Mouse (Mus musculus): ENCODE data around the gene Adgra3. TPM values are rescaled to one million over a fixed set of nuclear protein-coding genes. Genes with fewer than 3 reads are reported as not detected.

Adgra3 gene
- polyA plus RNA-seq (2012; fragmentation: generic; extraction: Trizol) = 27.7 TPM

DNA sequence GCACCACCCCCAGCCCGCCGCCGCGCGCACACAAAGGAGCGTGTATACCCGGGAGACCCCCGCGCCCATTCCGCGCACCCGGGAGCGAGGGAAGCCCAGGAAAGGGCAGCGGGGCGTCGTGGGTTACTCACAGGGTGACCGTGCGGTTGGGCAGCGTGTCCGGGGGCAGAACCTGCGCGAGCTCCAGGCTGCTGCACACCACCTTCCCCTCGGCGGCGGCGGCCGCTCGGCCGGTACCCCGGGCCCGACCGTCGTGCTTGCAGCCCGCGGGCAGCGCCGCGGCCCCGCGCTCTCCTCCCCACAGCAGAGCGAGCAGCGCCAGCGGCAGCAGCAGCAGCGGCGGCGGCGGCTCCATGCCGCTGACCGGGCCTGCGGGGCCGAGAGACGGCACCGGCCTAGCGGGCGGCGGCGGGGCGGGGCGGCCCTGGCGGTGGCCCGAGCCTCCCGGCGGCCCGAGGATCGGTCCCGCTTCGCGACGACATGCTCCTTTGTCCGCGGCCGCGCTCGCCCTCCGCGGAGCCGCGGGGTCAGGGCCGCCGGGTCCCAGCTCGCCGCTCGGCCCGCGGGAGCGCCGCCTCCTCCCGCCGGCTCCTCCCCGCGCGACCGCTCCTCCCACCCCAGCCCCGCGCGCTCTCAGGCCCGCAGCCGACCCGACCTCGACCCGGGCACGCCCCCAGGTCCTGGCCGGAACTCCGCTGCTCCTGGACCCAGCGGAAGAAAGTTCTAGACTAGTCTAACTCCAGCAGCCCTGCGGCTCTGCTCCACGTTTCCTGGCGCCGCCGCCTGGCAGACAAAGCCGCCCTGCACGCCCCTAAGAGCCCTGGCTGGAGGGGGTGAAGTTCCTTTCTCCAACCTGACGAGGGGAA is at the start of gene Adgra3:
Adgra3 (minus strand) TSS at position 586 of the 866 bp plus-strand sequence.
- TF ChIP-seq MYOG (IDR thresholded peaks at IDR 0.05; ENCODE audit: control insufficient read depth in 1 of 3, insufficient read depth in 1 of 3, insufficient read length in 2 of 3, low read depth in 2 of 3) = no peak
- no peak for TF ChIP-seq E2F4 (IDR thresholded peaks at IDR 0.05; ENCODE audit: insufficient read depth)
- TF ChIP-seq MAX (IDR thresholded peaks at IDR 0.05; ENCODE audit: low read depth) = no peak
- no peak for TF ChIP-seq MYOD1 (IDR thresholded peaks at IDR 0.05; ENCODE audit: control insufficient read depth in 1 of 3, insufficient read length in 2 of 3, low read depth in 2 of 3)
- TF ChIP-seq SRF (IDR thresholded peaks at IDR 0.05; ENCODE audit: control insufficient read depth, insufficient read length, low read depth) = no peak
- no peak for TF ChIP-seq USF1 (IDR thresholded peaks at IDR 0.05; ENCODE audit: low read depth)
- peak; percentile 70 for TF ChIP-seq POLR2AphosphoS2 (IDR thresholded peaks at IDR 0.05; ENCODE audit: insufficient read length, low read depth)
- peak; percentile 80 for TF ChIP-seq POLR2A (IDR thresholded peaks at IDR 0.05; ENCODE audit: insufficient read length, low read depth)
- no peak for TF ChIP-seq REST (IDR thresholded peaks at IDR 0.05; ENCODE audit: insufficient read depth, insufficient read length)
- TF ChIP-seq TCF12 (IDR thresholded peaks at IDR 0.05; ENCODE audit: insufficient read depth, poor library complexity, severe bottlenecking) = no peak
- Histone ChIP-seq H3K27me3 (ENCODE audit: control insufficient read depth, insufficient read depth, insufficient read length) (no peaks in the 10 kb centered on the region), H3K79me2 (ENCODE audit: control insufficient read depth, insufficient read depth) (peaks cover 45% of the 10 kb centered on the region), H3K4me3 (peak within 1 kb of the TSS; percentile 71), H3K4me2 (ENCODE audit: low read depth) (peak within 1 kb of the TSS; percentile 87), H3ac (ENCODE audit: control insufficient read depth, insufficient read length) (peak within 1 kb of the TSS; percentile 74), H3K36me3 (ENCODE audit: control insufficient read depth, insufficient read depth) (no peaks in the 10 kb centered on the region)

DNA sequence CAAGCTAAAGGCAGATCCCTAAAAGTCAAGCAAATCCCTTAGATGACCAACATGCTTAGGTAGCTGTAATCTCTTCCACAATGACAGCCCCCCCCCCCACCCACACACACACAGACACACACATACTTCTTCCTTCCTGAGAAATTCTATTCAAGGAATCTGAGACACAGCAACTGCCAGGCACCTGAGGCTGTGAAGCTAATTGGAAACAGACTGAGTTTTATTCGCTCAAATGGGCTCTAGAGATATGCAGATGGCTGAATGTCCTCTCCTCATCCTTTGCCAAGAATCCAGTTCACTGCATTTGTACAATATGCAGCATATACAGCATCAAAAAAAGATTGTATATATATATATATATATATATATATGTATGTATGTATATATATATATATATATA is 24.6 kb upstream of the Adgra3 start:
- Histone ChIP-seq H3K4me2 (ENCODE audit: low read depth) (no peak overlapping the region), H3K27me3 (ENCODE audit: control insufficient read depth, insufficient read depth, insufficient read length) (no peaks in the 10 kb centered on the region), H3K79me2 (ENCODE audit: control insufficient read depth, insufficient read depth) (no peaks in the 10 kb centered on the region), H3K36me3 (ENCODE audit: control insufficient read depth, insufficient read depth) (no peaks in the 10 kb centered on the region), H3ac (ENCODE audit: control insufficient read depth, insufficient read length) (no peak overlapping the region), H3K4me3 (no peak overlapping the region)
- TF ChIP-seq MYOG (IDR thresholded peaks at IDR 0.05; ENCODE audit: control insufficient read depth in 1 of 3, insufficient read depth in 1 of 3, insufficient read length in 2 of 3, low read depth in 2 of 3) (no peak), USF1 (IDR thresholded peaks at IDR 0.05; ENCODE audit: low read depth) (no peak)

DNA sequence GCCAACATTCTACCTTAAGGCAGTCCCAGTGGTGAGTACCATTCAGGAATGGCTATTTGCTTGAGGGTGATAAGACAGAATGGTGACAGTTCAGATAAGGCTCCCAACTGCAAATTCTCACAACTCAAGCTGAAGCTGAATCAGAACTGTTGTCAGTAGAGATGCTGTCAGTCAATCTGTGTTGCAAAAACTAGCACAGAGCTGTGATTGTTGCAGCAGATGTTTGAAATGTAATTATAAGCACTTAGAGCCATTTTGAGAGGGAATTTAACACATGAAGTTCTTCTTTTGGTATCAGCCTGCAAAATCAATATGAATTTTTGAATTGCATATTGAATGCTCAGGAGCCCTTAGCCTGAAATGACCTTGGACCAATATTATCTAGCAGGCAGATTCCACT is 15.4 kb upstream of the Adgra3 start:
- TF ChIP-seq CEBPB (IDR thresholded peaks at IDR 0.05; ENCODE audit: insufficient read depth, poor library complexity, severe bottlenecking) (no peak), REST (IDR thresholded peaks at IDR 0.05; ENCODE audit: insufficient read depth, insufficient read length) (no peak), POLR2AphosphoS2 (IDR thresholded peaks at IDR 0.05; ENCODE audit: insufficient read length, low read depth) (no peak), TCF3 (IDR thresholded peaks at IDR 0.05; ENCODE audit: insufficient read length, low read depth) (no peak), USF1 (IDR thresholded peaks at IDR 0.05; ENCODE audit: low read depth) (no peak), MYOG (IDR thresholded peaks at IDR 0.05; ENCODE audit: control insufficient read depth in 1 of 3, insufficient read depth in 1 of 3, insufficient read length in 2 of 3, low read depth in 2 of 3) (no peak), POLR2A (IDR thresholded peaks at IDR 0.05; ENCODE audit: insufficient read length, low read depth) (no peak), TCF12 (IDR thresholded peaks at IDR 0.05; ENCODE audit: insufficient read depth, poor library complexity, severe bottlenecking) (no peak), SRF (IDR thresholded peaks at IDR 0.05; ENCODE audit: control insufficient read depth, insufficient read length, low read depth) (no peak), MAX (IDR thresholded peaks at IDR 0.05; ENCODE audit: low read depth) (no peak), E2F4 (IDR thresholded peaks at IDR 0.05; ENCODE audit: insufficient read depth) (no peak), MYOD1 (IDR thresholded peaks at IDR 0.05; ENCODE audit: control insufficient read depth in 1 of 3, insufficient read length in 2 of 3, low read depth in 2 of 3) (no peak)
- H3K27me3 ChIP-seq (ENCODE audit: control insufficient read depth, insufficient read depth, insufficient read length) = no peaks in the 10 kb centered on the region
- no peak overlapping the region for H3K4me2 ChIP-seq (ENCODE audit: low read depth)
- no peaks in the 10 kb centered on the region for H3K79me2 ChIP-seq (ENCODE audit: control insufficient read depth, insufficient read depth)
- H3ac ChIP-seq (ENCODE audit: control insufficient read depth, insufficient read length) = no peak overlapping the region
- no peak overlapping the region for H3K4me3 ChIP-seq
- H3K36me3 ChIP-seq (ENCODE audit: control insufficient read depth, insufficient read depth) = no peaks in the 10 kb centered on the region

DNA sequence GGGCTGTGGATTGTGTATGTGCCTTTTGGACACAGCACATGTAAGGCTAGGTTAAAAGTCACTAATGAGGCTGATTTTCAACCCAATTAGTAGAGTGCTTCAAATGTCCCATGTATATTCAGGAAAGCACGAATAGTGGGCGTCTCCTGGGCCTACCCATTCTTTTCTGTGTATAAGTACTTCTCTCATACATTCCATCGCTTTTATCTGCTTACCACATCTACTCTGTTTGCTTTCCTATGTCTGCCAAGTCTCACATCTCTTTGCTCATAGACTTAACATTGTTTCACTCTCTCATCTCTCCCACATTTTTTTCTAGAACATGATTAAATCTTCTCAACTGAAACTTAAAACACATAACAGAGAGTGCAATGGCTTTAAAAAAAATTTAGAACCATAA is 5.4 kb upstream of the Adgra3 start:
- Histone ChIP-seq H3K4me3 (no peak overlapping the region), H3K27me3 (ENCODE audit: control insufficient read depth, insufficient read depth, insufficient read length) (no peaks in the 10 kb centered on the region), H3ac (ENCODE audit: control insufficient read depth, insufficient read length) (no peak overlapping the region), H3K79me2 (ENCODE audit: control insufficient read depth, insufficient read depth) (no peaks in the 10 kb centered on the region), H3K36me3 (ENCODE audit: control insufficient read depth, insufficient read depth) (no peaks in the 10 kb centered on the region), H3K4me2 (ENCODE audit: low read depth) (no peak overlapping the region)
- TF ChIP-seq USF1 (IDR thresholded peaks at IDR 0.05; ENCODE audit: low read depth) = no peak
- no peak for TF ChIP-seq MAX (IDR thresholded peaks at IDR 0.05; ENCODE audit: low read depth)
- TF ChIP-seq REST (IDR thresholded peaks at IDR 0.05; ENCODE audit: insufficient read depth, insufficient read length) = no peak
- no peak for TF ChIP-seq TCF3 (IDR thresholded peaks at IDR 0.05; ENCODE audit: insufficient read length, low read depth)
- TF ChIP-seq POLR2A (IDR thresholded peaks at IDR 0.05; ENCODE audit: insufficient read length, low read depth) = no peak
- TF ChIP-seq CEBPB (IDR thresholded peaks at IDR 0.05; ENCODE audit: insufficient read depth, poor library complexity, severe bottlenecking) = no peak
- TF ChIP-seq TCF12 (IDR thresholded peaks at IDR 0.05; ENCODE audit: insufficient read depth, poor library complexity, severe bottlenecking) = no peak
- TF ChIP-seq SRF (IDR thresholded peaks at IDR 0.05; ENCODE audit: control insufficient read depth, insufficient read length, low read depth) = no peak
- TF ChIP-seq E2F4 (IDR thresholded peaks at IDR 0.05; ENCODE audit: insufficient read depth) = no peak
- no peak for TF ChIP-seq POLR2AphosphoS2 (IDR thresholded peaks at IDR 0.05; ENCODE audit: insufficient read length, low read depth)
- no peak for TF ChIP-seq MYOG (IDR thresholded peaks at IDR 0.05; ENCODE audit: control insufficient read depth in 1 of 3, insufficient read depth in 1 of 3, insufficient read length in 2 of 3, low read depth in 2 of 3)
- no peak for TF ChIP-seq MYOD1 (IDR thresholded peaks at IDR 0.05; ENCODE audit: control insufficient read depth in 1 of 3, insufficient read length in 2 of 3, low read depth in 2 of 3)
